Mouse (Mus musculus): ENCODE results near the gene Zfp1. TPM values are rescaled to one million over a fixed set of nuclear protein-coding genes. Genes with fewer than 3 reads are reported as not detected.
A peak's percentile ranks its signal among the peaks of the same experiment; 100 is the strongest.

Gene Zfp1
- polyA plus RNA-seq, 1 experiment from 2014 or later: 24.4 TPM

GRCm38 (mm10) chr8:111705699-111706098, 62.5 kb downstream of the Zfp1 start:
- peak overlapping the region; percentile 47; the same call in 1 of the 2 replicates for H3K27ac ChIP-seq
- no peaks in the 10 kb centered on the region for H3K9me3 ChIP-seq
- peaks cover 22% of the 10 kb centered on the region for H3K36me3 ChIP-seq
- H3K4me3 ChIP-seq: no peak overlapping the region
- WGBS: 58% methylated on average over 5 of the region's 5 CpGs
- ATAC-seq (ENCODE audit: insufficient number of reproducible peaks, low FRiP score, low TSS enrichment, low read depth): no peak
- H3K9ac ChIP-seq: no peak overlapping the region
- peaks cover 3% of the 10 kb centered on the region; the same call in 1 of the 2 replicates for H3K4me1 ChIP-seq
- H3K4me2 ChIP-seq: no peak overlapping the region
- no peaks in the 10 kb centered on the region for H3K27me3 ChIP-seq

GRCm38 (mm10) chr8:111708265-111708664, 65.1 kb downstream of the Zfp1 start:
- no peak overlapping the region for H3K4me3 ChIP-seq
- H3K9ac ChIP-seq: no peak overlapping the region
- H3K9me3 ChIP-seq: no peaks in the 10 kb centered on the region
- ATAC-seq (ENCODE audit: insufficient number of reproducible peaks, low FRiP score, low TSS enrichment, low read depth): no peak
- no peaks in the 10 kb centered on the region for H3K27me3 ChIP-seq
- peaks cover 47% of the 10 kb centered on the region for H3K36me3 ChIP-seq
- WGBS: 69% methylated on average over 6 of the region's 6 CpGs
- H3K4me1 ChIP-seq: peaks cover 3% of the 10 kb centered on the region; the same call in 1 of the 2 replicates
- no peak overlapping the region for H3K4me2 ChIP-seq
- H3K27ac ChIP-seq: no peak overlapping the region

GRCm38 (mm10) chr8:111709223-111709622, 66.0 kb downstream of the Zfp1 start:
- peaks cover 56% of the 10 kb centered on the region for H3K36me3 ChIP-seq

GRCm38 (mm10) chr8:111710777-111711485, 67.7 kb downstream of the Zfp1 start:
- H3K36me3 ChIP-seq: peaks cover 72% of the 10 kb centered on the region

More at GRCm38 (mm10) chr8:111709223-111709622, 66.0 kb downstream of the Zfp1 start:
- H3K4me2 ChIP-seq: no peak overlapping the region
- H3K9me3 ChIP-seq: no peaks in the 10 kb centered on the region
- ATAC-seq (ENCODE audit: insufficient number of reproducible peaks, low FRiP score, low TSS enrichment, low read depth): no peak
- WGBS: 80% methylated on average over 1 of the region's 1 CpGs
- no peak overlapping the region for H3K27ac ChIP-seq
- no peak overlapping the region for H3K9ac ChIP-seq
- peaks cover 3% of the 10 kb centered on the region; the same call in 1 of the 2 replicates for H3K4me1 ChIP-seq
- H3K27me3 ChIP-seq: no peaks in the 10 kb centered on the region
- no peak overlapping the region for H3K4me3 ChIP-seq

GRCm38 (mm10) chr8:111712135-111712534, 68.9 kb downstream of the Zfp1 start:
- no peak overlapping the region for H3K4me3 ChIP-seq
- H3K4me1 ChIP-seq: peaks cover 15% of the 10 kb centered on the region
- no peak overlapping the region for H3K9ac ChIP-seq
- H3K27me3 ChIP-seq: no peaks in the 10 kb centered on the region
- H3K4me2 ChIP-seq: no peak overlapping the region
- H3K27ac ChIP-seq: no peak overlapping the region
- H3K9me3 ChIP-seq: no peaks in the 10 kb centered on the region
- peaks cover 72% of the 10 kb centered on the region for H3K36me3 ChIP-seq
- ATAC-seq (ENCODE audit: insufficient number of reproducible peaks, low FRiP score, low TSS enrichment, low read depth): no peak
- 44% methylated on average over 9 of the region's 9 CpGs for WGBS

More at GRCm38 (mm10) chr8:111710777-111711485, 67.7 kb downstream of the Zfp1 start:
- no peak for ATAC-seq (ENCODE audit: insufficient number of reproducible peaks, low FRiP score, low TSS enrichment, low read depth)
- Histone ChIP-seq H3K4me2 (no peak overlapping the region), H3K27ac (no peak overlapping the region), H3K9me3 (no peaks in the 10 kb centered on the region), H3K27me3 (no peaks in the 10 kb centered on the region), H3K4me1 (peaks cover 3% of the 10 kb centered on the region), H3K4me3 (no peak overlapping the region), H3K9ac (no peak overlapping the region)
- 92% methylated on average over 20 of the region's 20 CpGs for WGBS

GRCm38 (mm10) chr8:111712588-111712987, 69.4 kb downstream of the Zfp1 start:
- H3K4me3 ChIP-seq: no peak overlapping the region
- no peak overlapping the region for H3K4me2 ChIP-seq
- peaks cover 20% of the 10 kb centered on the region for H3K4me1 ChIP-seq
- H3K9ac ChIP-seq: no peak overlapping the region
- 64% methylated on average over 6 of the region's 6 CpGs for WGBS
- no peaks in the 10 kb centered on the region for H3K9me3 ChIP-seq
- H3K27ac ChIP-seq: no peak overlapping the region
- ATAC-seq (ENCODE audit: insufficient number of reproducible peaks, low FRiP score, low TSS enrichment, low read depth): no peak
- no peaks in the 10 kb centered on the region for H3K27me3 ChIP-seq
- H3K36me3 ChIP-seq: peaks cover 72% of the 10 kb centered on the region

- Histone ChIP-seq H3K9ac (no peak overlapping the region), H3K36me3 (peaks cover 67% of the 10 kb centered on the region), H3K9me3 (no peaks in the 10 kb centered on the region), H3K27me3 (no peaks in the 10 kb centered on the region), H3K4me1 (peaks cover 27% of the 10 kb centered on the region), H3K4me3 (no peak overlapping the region), H3K4me2 (no peak overlapping the region), H3K27ac (no peak overlapping the region)
- WGBS: 88% methylated on average over 11 of the region's 11 CpGs
- no peak for ATAC-seq (ENCODE audit: insufficient number of reproducible peaks, low FRiP score, low TSS enrichment, low read depth)
Measured at GRCm38 (mm10) chr8:111713291-111713690, 70.1 kb downstream of the Zfp1 start.

- Histone ChIP-seq H3K9me3 (no peaks in the 10 kb centered on the region), H3K9ac (no peak overlapping the region), H3K27ac (no peak overlapping the region), H3K36me3 (peaks cover 66% of the 10 kb centered on the region), H3K27me3 (no peaks in the 10 kb centered on the region), H3K4me1 (peaks cover 26% of the 10 kb centered on the region), H3K4me2 (no peak overlapping the region), H3K4me3 (no peak overlapping the region)
- 93% methylated on average over 25 of the region's 25 CpGs for WGBS
- no peak for ATAC-seq (ENCODE audit: insufficient number of reproducible peaks, low FRiP score, low TSS enrichment, low read depth)
Measured at GRCm38 (mm10) chr8:111713817-111714216, 70.6 kb downstream of the Zfp1 start.

- Histone ChIP-seq H3K27me3 (no peaks in the 10 kb centered on the region), H3K27ac (no peak overlapping the region), H3K36me3 (peaks cover 67% of the 10 kb centered on the region), H3K9ac (no peak overlapping the region), H3K9me3 (no peaks in the 10 kb centered on the region), H3K4me3 (no peak overlapping the region), H3K4me2 (no peak overlapping the region), H3K4me1 (peaks cover 29% of the 10 kb centered on the region)
- no peak for ATAC-seq (ENCODE audit: insufficient number of reproducible peaks, low FRiP score, low TSS enrichment, low read depth)
- WGBS: 92% methylated on average over 12 of the region's 12 CpGs
Measured at GRCm38 (mm10) chr8:111714295-111714694, 71.1 kb downstream of the Zfp1 start.

GRCm38 (mm10) chr8:111715514-111715913, 72.3 kb downstream of the Zfp1 start:
- Histone ChIP-seq H3K27me3 (no peaks in the 10 kb centered on the region), H3K4me1 (peaks cover 31% of the 10 kb centered on the region), H3K27ac (0 out of 2 replicates have a peak overlapping the region, but pooled peaks have one; percentile 35), H3K9me3 (no peaks in the 10 kb centered on the region), H3K4me3 (no peak overlapping the region), H3K9ac (no peak overlapping the region), H3K4me2 (no peak overlapping the region), H3K36me3 (peaks cover 70% of the 10 kb centered on the region)
- no peak for ATAC-seq (ENCODE audit: insufficient number of reproducible peaks, low FRiP score, low TSS enrichment, low read depth)
- 84% methylated on average over 13 of the region's 13 CpGs for WGBS

GRCm38 (mm10) chr8:111716603-111717487, 73.6 kb downstream of the Zfp1 start:
- 46% methylated on average over 10 of the region's 10 CpGs for WGBS
- Histone ChIP-seq H3K27me3 (no peaks in the 10 kb centered on the region), H3K9ac (no peak overlapping the region), H3K4me3 (no peak overlapping the region), H3K4me1 (peaks cover 34% of the 10 kb centered on the region), H3K9me3 (no peaks in the 10 kb centered on the region), H3K4me2 (peak overlapping the region; percentile 26; the same call in 1 of the 2 replicates), H3K27ac (peak overlapping the region; percentile 95), H3K36me3 (peaks cover 65% of the 10 kb centered on the region)
- peak; percentile 80 for ATAC-seq (ENCODE audit: insufficient number of reproducible peaks, low FRiP score, low TSS enrichment, low read depth)

GRCm38 (mm10) chr8:111717488-111717792, 74.2 kb downstream of the Zfp1 start:
- Histone ChIP-seq H3K36me3 (peaks cover 60% of the 10 kb centered on the region), H3K4me1 (peaks cover 34% of the 10 kb centered on the region), H3K4me3 (no peak overlapping the region), H3K4me2 (peak overlapping the region; percentile 26; the same call in 1 of the 2 replicates), H3K27me3 (no peaks in the 10 kb centered on the region), H3K9ac (no peak overlapping the region), H3K9me3 (no peaks in the 10 kb centered on the region), H3K27ac (peak overlapping the region; percentile 95)
- no peak for ATAC-seq (ENCODE audit: insufficient number of reproducible peaks, low FRiP score, low TSS enrichment, low read depth)
- WGBS: 73% methylated on average over 4 of the region's 4 CpGs

Data from limb, embryonic 15.5 days (tissue).